Mouse (Mus musculus) neural tube, embryonic 15.5 days (tissue): ENCODE results near the gene Arl3. TPM values are rescaled to one million over a fixed set of nuclear protein-coding genes. Genes with fewer than 3 reads are reported as not detected.

Experiments used
- ATAC-seq: fragments of 200-750 bp; cut with Nextera tagmentation; 2 replicates; pipeline ENCODE4 v1.8.0; 2017; ENCODE audit warnings: mild to moderate bottlenecking, moderate TSS enrichment, moderate library complexity; ENCODE audit not compliant: low FRiP score
- H3K27ac ChIP-seq: fragments of 300-500 bp; sonication (generic); replicated peaks from 2 replicates; pipeline ENCODE4 v1.5.1; 2015; ENCODE audit warnings: mild to moderate bottlenecking, inconsistent platforms
- H3K27me3 ChIP-seq: fragments of 300-500 bp; sonication (generic); replicated peaks from 2 replicates; pipeline ENCODE4 v1.6.1; 2015; ENCODE audit warnings: inconsistent platforms
- H3K36me3 ChIP-seq: fragments of 300-500 bp; sonication (generic); 2 replicates; pipeline ENCODE4 v1.6.1; 2015; ENCODE audit warnings: inconsistent platforms
- H3K4me1 ChIP-seq: fragments of 300-500 bp; sonication (generic); 2 replicates; pipeline ENCODE4 v1.6.1; 2015; ENCODE audit warnings: inconsistent platforms
- H3K4me2 ChIP-seq: fragments of 300-500 bp; sonication (generic); 2 replicates; pipeline ENCODE4 v1.6.1; 2015; ENCODE audit warnings: inconsistent platforms, mild to moderate bottlenecking, moderate library complexity
- H3K4me3 ChIP-seq: fragments of 300-500 bp; sonication (generic); replicated peaks from 2 replicates; pipeline ENCODE4 v1.5.1; 2015; ENCODE audit warnings: mild to moderate bottlenecking, inconsistent platforms
- H3K9ac ChIP-seq: fragments of 300-500 bp; sonication (generic); replicated peaks from 2 replicates; pipeline ENCODE4 v1.6.1; 2015; ENCODE audit warnings: mild to moderate bottlenecking, inconsistent platforms
- H3K9me3 ChIP-seq: fragments of 300-500 bp; sonication (generic); replicated peaks from 2 replicates; pipeline ENCODE4 v1.6.1; 2016; ENCODE audit warnings: inconsistent platforms
- WGBS: fragments of 180-500 bp; shearing (Covaris S2); methylation state at CpG from one replicate; pipeline ENCODE4 v1.1.7; 2015; ENCODE audit warnings: mixed read lengths; 5-methylcytosine and 5-hydroxymethylcytosine counted together
- polyA plus RNA-seq: library from polyadenylated mRNA; unstranded; fragments of >200 nt; fragmentation: Nextera tagmentation; extraction: Ambion mirVana; gene quantifications from 2 replicates; pipeline ENCODE4 v1.2.1, GENCODE M21; 2015

Arl3 gene
- polyA plus RNA-seq, 1 experiment from 2014 or later: 208 TPM

GRCm38 (mm10) chr19:46489448-46489847 lies 83.5 kb downstream of the Arl3 start:
- WGBS: 93% methylated on average over 1 of the region's 1 CpGs
- ATAC-seq: no peak

GRCm38 (mm10) chr19:46486709-46487108 lies 86.3 kb downstream of the Arl3 start:
- Histone ChIP-seq H3K27ac (no peak overlapping the region; the same call in 1 of the 2 replicates), H3K9ac (no peak overlapping the region), H3K4me3 (no peak overlapping the region), H3K4me2 (no peak overlapping the region), H3K4me1 (peaks cover 32% of the 10 kb centered on the region), H3K9me3 (no peaks in the 10 kb centered on the region), H3K36me3 (peaks cover 16% of the 10 kb centered on the region; the same call in 1 of the 2 replicates), H3K27me3 (no peaks in the 10 kb centered on the region)
- no peak for ATAC-seq
- 54% methylated on average over 2 of the region's 2 CpGs for WGBS

More at GRCm38 (mm10) chr19:46489448-46489847, 83.5 kb downstream of the Arl3 start:
- no peak overlapping the region for H3K4me2 ChIP-seq
- H3K9ac ChIP-seq: no peak overlapping the region
- no peak overlapping the region for H3K27ac ChIP-seq
- H3K27me3 ChIP-seq: no peaks in the 10 kb centered on the region
- H3K9me3 ChIP-seq: 0 out of 2 replicates have a peak, but pooled peaks cover 3% of the 10 kb centered on the region
- peaks cover 16% of the 10 kb centered on the region; the same call in 1 of the 2 replicates for H3K36me3 ChIP-seq
- H3K4me3 ChIP-seq: no peak overlapping the region
- peaks cover 7% of the 10 kb centered on the region; the same call in 1 of the 2 replicates for H3K4me1 ChIP-seq

GRCm38 (mm10) chr19:46485847-46486246 lies 87.2 kb downstream of the Arl3 start:
- no peak overlapping the region for H3K9ac ChIP-seq
- 70% methylated on average over 9 of the region's 9 CpGs for WGBS
- H3K4me1 ChIP-seq: peaks cover 36% of the 10 kb centered on the region
- H3K36me3 ChIP-seq: peaks cover 16% of the 10 kb centered on the region; the same call in 1 of the 2 replicates
- H3K27ac ChIP-seq: no peak overlapping the region
- no peak overlapping the region for H3K4me3 ChIP-seq
- no peak overlapping the region for H3K4me2 ChIP-seq
- no peak for ATAC-seq
- no peaks in the 10 kb centered on the region for H3K27me3 ChIP-seq
- no peaks in the 10 kb centered on the region for H3K9me3 ChIP-seq

GRCm38 (mm10) chr19:46484518-46484917 lies 88.5 kb downstream of the Arl3 start:
- no peak for ATAC-seq
- H3K36me3 ChIP-seq: peaks cover 23% of the 10 kb centered on the region; the same call in 1 of the 2 replicates
- H3K9ac ChIP-seq: no peak overlapping the region
- H3K4me3 ChIP-seq: no peak overlapping the region
- no peak overlapping the region for H3K4me2 ChIP-seq
- no peaks in the 10 kb centered on the region for H3K9me3 ChIP-seq
- WGBS: 68% methylated on average over 5 of the region's 5 CpGs
- H3K27ac ChIP-seq: peak overlapping the region; percentile 72
- peaks cover 37% of the 10 kb centered on the region for H3K4me1 ChIP-seq
- no peaks in the 10 kb centered on the region for H3K27me3 ChIP-seq

GRCm38 (mm10) chr19:46483701-46484328 lies 89.2 kb downstream of the Arl3 start:
- ATAC-seq: no peak
- Histone ChIP-seq H3K27me3 (no peaks in the 10 kb centered on the region), H3K4me2 (no peak overlapping the region), H3K4me1 (peaks cover 43% of the 10 kb centered on the region), H3K36me3 (peaks cover 23% of the 10 kb centered on the region; the same call in 1 of the 2 replicates), H3K9ac (no peak overlapping the region), H3K4me3 (no peak overlapping the region), H3K27ac (peak overlapping the region; percentile 72), H3K9me3 (no peaks in the 10 kb centered on the region)
- WGBS: 70% methylated on average over 15 of the region's 15 CpGs

GRCm38 (mm10) chr19:46482896-46483516 lies 90.0 kb downstream of the Arl3 start:
- Histone ChIP-seq H3K9me3 (no peaks in the 10 kb centered on the region), H3K4me1 (peaks cover 43% of the 10 kb centered on the region), H3K36me3 (peaks cover 23% of the 10 kb centered on the region; the same call in 1 of the 2 replicates), H3K27ac (peak overlapping the region; percentile 24; the same call in 1 of the 2 replicates), H3K4me3 (no peak overlapping the region), H3K4me2 (no peak overlapping the region), H3K27me3 (no peaks in the 10 kb centered on the region), H3K9ac (no peak overlapping the region)
- WGBS: 63% methylated on average over 17 of the region's 17 CpGs
- no peak for ATAC-seq

- Histone ChIP-seq H3K36me3 (peaks cover 19% of the 10 kb centered on the region; the same call in 1 of the 2 replicates), H3K9ac (no peak overlapping the region), H3K4me1 (peaks cover 52% of the 10 kb centered on the region), H3K4me3 (no peak overlapping the region), H3K27me3 (no peaks in the 10 kb centered on the region), H3K9me3 (no peaks in the 10 kb centered on the region), H3K4me2 (no peak overlapping the region), H3K27ac (no peak overlapping the region)
- ATAC-seq: no peak
- 43% methylated on average over 4 of the region's 4 CpGs for WGBS
Measured at GRCm38 (mm10) chr19:46481756-46482155, 91.2 kb downstream of the Arl3 start.

- peaks cover 18% of the 10 kb centered on the region; the same call in 1 of the 2 replicates for H3K36me3 ChIP-seq
- H3K27me3 ChIP-seq: no peaks in the 10 kb centered on the region
- H3K4me2 ChIP-seq: no peak overlapping the region
- H3K4me1 ChIP-seq: peaks cover 52% of the 10 kb centered on the region
- H3K9ac ChIP-seq: no peak overlapping the region
- ATAC-seq: no peak
- no peak overlapping the region for H3K4me3 ChIP-seq
- 30% methylated on average over 3 of the region's 3 CpGs for WGBS
- no peaks in the 10 kb centered on the region for H3K9me3 ChIP-seq
- H3K27ac ChIP-seq: no peak overlapping the region
Measured at GRCm38 (mm10) chr19:46481352-46481751, 91.6 kb downstream of the Arl3 start.

Other genes starting within 250 kb of the Arl3 start
- gene Psd, start 246.0 kb downstream of the Arl3 start, polyA plus RNA-seq: 88.4 and 118 TPM in 2 replicates
- 44.0 and 52.3 TPM in 2 replicates for gene Fbxl15, start 245.0 kb downstream of the Arl3 start, polyA plus RNA-seq
- gene Cuedc2, start 234.5 kb downstream of the Arl3 start, polyA plus RNA-seq: 322 and 350 TPM in 2 replicates
- 13.2 and 13.9 TPM in 2 replicates for gene Mfsd13a, start 232.1 kb downstream of the Arl3 start, polyA plus RNA-seq
- gene 2310034G01Rik, start 222.9 kb downstream of the Arl3 start, polyA plus RNA-seq: 2.4 and 2.7 TPM in 2 replicates
- 281 and 314 TPM in 2 replicates for gene Actr1a, start 177.4 kb downstream of the Arl3 start, polyA plus RNA-seq
- gene Sufu, start 176.3 kb downstream of the Arl3 start, polyA plus RNA-seq: 18.3 and 21.4 TPM in 2 replicates
- gene Trim8, start 71.5 kb downstream of the Arl3 start, polyA plus RNA-seq: 23.5 and 25.5 TPM in 2 replicates
- 11.0 and 11.7 TPM in 2 replicates for gene Sfxn2, start 167 bp upstream of the Arl3 start, polyA plus RNA-seq
- gene Wbp1l, start 25.9 kb upstream of the Arl3 start, polyA plus RNA-seq: 34.1 and 34.5 TPM in 2 replicates
- 0.23 TPM in 1 of 2 replicates, not detected in the other for gene Cyp17a1, start 100.0 kb upstream of the Arl3 start, polyA plus RNA-seq
- 24.7 and 29.8 TPM in 2 replicates for gene Borcs7, start 116.7 kb upstream of the Arl3 start, polyA plus RNA-seq
- 49.4 and 49.8 TPM in 2 replicates for gene As3mt, start 134.3 kb upstream of the Arl3 start, polyA plus RNA-seq
- 7.8 and 8.2 TPM in 2 replicates for gene Cnnm2, start 188.4 kb upstream of the Arl3 start, polyA plus RNA-seq